Mouse (Mus musculus) limb, embryonic 15.5 days (tissue): ENCODE measurements around the gene Fcrls. TPM values are rescaled to one million over a fixed set of nuclear protein-coding genes. Genes with fewer than 3 reads are reported as not detected.

Experiments used
- ATAC-seq: fragments of 200-750 bp; cut with Nextera tagmentation; 2 replicates; pipeline ENCODE4 v1.8.0; 2017; ENCODE audit warnings: low read depth, moderate TSS enrichment; ENCODE audit not compliant: insufficient number of reproducible peaks, low FRiP score, low TSS enrichment
- H3K27ac ChIP-seq: fragments of 300-500 bp; sonication (generic); 2 replicates; pipeline ENCODE4 v1.5.1; 2015; ENCODE audit warnings: moderate library complexity, mild to moderate bottlenecking, inconsistent platforms
- H3K27me3 ChIP-seq: fragments of 300-500 bp; sonication (generic); 2 replicates; pipeline ENCODE4 v1.6.1; 2015; ENCODE audit warnings: inconsistent platforms
- H3K36me3 ChIP-seq: fragments of 300-500 bp; sonication (generic); 2 replicates; pipeline ENCODE4 v1.6.1; 2015; ENCODE audit warnings: inconsistent platforms
- H3K4me1 ChIP-seq: fragments of 300-500 bp; sonication (generic); 2 replicates; pipeline ENCODE4 v1.6.1; 2015; ENCODE audit warnings: inconsistent platforms
- H3K4me2 ChIP-seq: fragments of 300-500 bp; sonication (generic); 2 replicates; pipeline ENCODE4 v1.6.1; 2015; ENCODE audit warnings: mild to moderate bottlenecking, inconsistent platforms
- H3K4me3 ChIP-seq: fragments of 300-500 bp; sonication (generic); 2 replicates; pipeline ENCODE4 v1.5.1; 2015; ENCODE audit warnings: mild to moderate bottlenecking, inconsistent platforms
- H3K9ac ChIP-seq: fragments of 300-500 bp; sonication (generic); 2 replicates; pipeline ENCODE4 v1.6.1; 2015; ENCODE audit warnings: inconsistent platforms
- H3K9me3 ChIP-seq: fragments of 300-500 bp; sonication (generic); 2 replicates; pipeline ENCODE4 v1.6.1; 2016; ENCODE audit warnings: inconsistent platforms
- WGBS: fragments of 180-500 bp; shearing (Covaris S2); methylation state at CpG from one replicate; pipeline ENCODE4 v1.1.7; 2015; 5-methylcytosine and 5-hydroxymethylcytosine counted together
- polyA plus RNA-seq: library from polyadenylated mRNA; unstranded; fragments of >200 nt; fragmentation: Nextera tagmentation; extraction: Ambion mirVana; gene quantifications from 2 replicates; pipeline ENCODE4 v1.2.1, GENCODE M21; 2015

Gene Fcrls
- polyA plus RNA-seq, 1 experiment from 2014 or later: 16.8 TPM

- H3K4me3 ChIP-seq: no peak overlapping the region
- no peaks in the 10 kb centered on the region for H3K27me3 ChIP-seq
- H3K9me3 ChIP-seq: no peaks in the 10 kb centered on the region
- no peak overlapping the region for H3K27ac ChIP-seq
- H3K4me2 ChIP-seq: no peak overlapping the region
- no peaks in the 10 kb centered on the region for H3K36me3 ChIP-seq
- H3K4me1 ChIP-seq: no peaks in the 10 kb centered on the region
- ATAC-seq: no peak
- H3K9ac ChIP-seq: no peak overlapping the region
- 85% methylated on average over 19 of the region's 19 CpGs for WGBS
These were observed 49.2 kb downstream of the Fcrls start for GRCm38 (mm10) chr3:87214221-87214864.

DNA sequence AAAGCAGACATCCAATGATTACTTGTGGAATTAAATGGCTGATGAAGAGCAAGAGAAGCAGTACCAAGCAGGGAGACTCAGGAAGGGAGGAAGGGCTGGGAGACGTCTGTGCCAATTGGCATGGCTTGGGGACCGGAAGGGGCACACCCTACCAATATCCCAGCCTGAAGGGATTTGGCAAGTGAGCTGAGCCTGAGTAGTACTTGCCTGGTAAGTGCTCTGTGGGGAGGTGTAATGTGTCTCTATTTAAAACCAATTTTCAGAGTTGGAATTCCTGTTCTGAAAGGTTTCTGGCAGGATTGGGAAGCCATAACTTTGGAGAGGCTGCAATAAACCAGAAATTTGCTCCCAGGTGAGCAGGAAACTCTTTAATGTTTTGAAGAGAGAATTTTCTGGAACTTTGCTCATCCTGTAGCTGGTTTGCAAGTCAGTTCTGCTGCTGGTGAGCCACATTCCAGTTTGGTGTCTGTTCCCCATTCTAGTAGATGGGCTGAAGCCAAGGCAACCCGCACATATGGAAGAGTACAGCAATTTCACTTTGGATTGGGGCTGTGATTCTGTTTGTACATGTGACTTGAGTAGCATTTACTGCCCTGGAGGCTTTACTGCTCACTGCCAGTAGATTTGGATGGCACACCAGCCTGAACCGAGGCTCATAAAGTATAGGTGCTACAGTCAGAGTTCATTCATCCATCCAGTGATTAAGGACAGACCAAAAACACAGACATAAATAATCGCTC lies 57.0 kb downstream of the Fcrls start:
- Histone ChIP-seq H3K4me1 (peaks cover 16% of the 10 kb centered on the region), H3K27ac (peak overlapping the region; percentile 73), H3K9ac (no peak overlapping the region), H3K27me3 (no peaks in the 10 kb centered on the region), H3K4me3 (no peak overlapping the region), H3K36me3 (no peaks in the 10 kb centered on the region), H3K9me3 (no peaks in the 10 kb centered on the region), H3K4me2 (no peak overlapping the region)
- 43% methylated on average over 5 of the region's 5 CpGs for WGBS
- ATAC-seq: peak; percentile 72

Other genes starting within 250 kb of the Fcrls start
- 17.9 and 19.5 TPM in 2 replicates for gene Kirrel, start 89.0 kb downstream of the Fcrls start, polyA plus RNA-seq
- gene Cd5l, start 94.1 kb upstream of the Fcrls start, polyA plus RNA-seq: 0.36 and 0.60 TPM in 2 replicates
- gene Fcrl1, start 112.6 kb upstream of the Fcrls start, polyA plus RNA-seq: 0.27 TPM in 1 of 2 replicates, not detected in the other
- not detected in 2 replicates for gene Fcrl5, start 172.0 kb upstream of the Fcrls start, polyA plus RNA-seq